Mouse (Mus musculus): Measurements from ENCODE around the gene Tinf2.

Tinf2 gene

GRCm38 (mm10) chr14:55637795-55638194 is 43.8 kb downstream of the Tinf2 start, which contains the start of gene Gm49378:
Gene Gm49378 (minus strand): TSS chr14:55637895.
- no peak for DNase-seq (ENCODE audit: low spot score in 2 of 2)

- peak; percentile 83 to 84 for DNase-seq (ENCODE audit: low spot score in 2 of 2)
Measured at GRCm38 (mm10) chr14:55635523-55636007, 46.1 kb downstream of the Tinf2 start, which contains the start of gene Ipo4. Gene Ipo4 (minus strand): TSS chr14:55635957.

- DNase-seq (ENCODE audit: low spot score in 2 of 2) = no peak
Measured at GRCm38 (mm10) chr14:55634874-55635522, 46.6 kb downstream of the Tinf2 start.

- DNase-seq (ENCODE audit: low spot score in 2 of 2) = peak; percentile 48 to 62
Measured at GRCm38 (mm10) chr14:55629312-55629711, 52.3 kb downstream of the Tinf2 start.

GRCm38 (mm10) chr14:55628077-55628827 is 53.4 kb downstream of the Tinf2 start:
- no peak for DNase-seq (ENCODE audit: low spot score in 2 of 2)
